Mouse (Mus musculus) heart, embryonic 10.5 days (tissue): ENCODE measurements at regions not wholly inside any gene's neighbourhood (a gene's known extent, or its start where the extent isn't known, plus 50 kb on each side); places are given as distances from the start of the nearest gene placed in this dataset.

Source experiments
- DNase-seq: peaks from one replicate; pipeline ENCODE4 v3.0.0-alpha.2; 2017; ENCODE audit warnings: low spot score
- H3K27ac ChIP-seq: fragments of 300-500 bp; sonication (generic); 2 replicates; pipeline ENCODE4 v1.5.1; 2016; ENCODE audit warnings: mild to moderate bottlenecking
- H3K27me3 ChIP-seq: fragments of 300-500 bp; sonication (generic); 2 replicates; pipeline ENCODE4 v1.6.1; 2016; ENCODE audit warnings: mild to moderate bottlenecking; ENCODE audit not compliant: poor library complexity, insufficient read depth, severe bottlenecking
- H3K36me3 ChIP-seq: fragments of 300-500 bp; sonication (generic); 2 replicates; pipeline ENCODE4 v1.6.1; 2016; ENCODE audit warnings: mild to moderate bottlenecking, moderate library complexity
- H3K4me1 ChIP-seq: fragments of 300-500 bp; sonication (generic); 2 replicates; pipeline ENCODE4 v1.6.1; 2016; ENCODE audit warnings: mild to moderate bottlenecking
- H3K4me3 ChIP-seq: fragments of 300-500 bp; sonication (generic); 2 replicates; pipeline ENCODE4 v1.5.1; 2016; ENCODE audit warnings: mild to moderate bottlenecking, moderate library complexity
- H3K9me3 ChIP-seq: fragments of 300-500 bp; sonication (generic); 2 replicates; pipeline ENCODE4 v1.6.1; 2016; ENCODE audit warnings: mild to moderate bottlenecking, moderate library complexity
- WGBS: fragments of 180-500 bp; shearing (Covaris S2); methylation state at CpG from one replicate; pipeline ENCODE4 v1.1.7; 2016; 5-methylcytosine and 5-hydroxymethylcytosine counted together

- Histone ChIP-seq H3K4me3 (no peak overlapping the region), H3K27me3 (no peaks in the 10 kb centered on the region), H3K36me3 (no peaks in the 10 kb centered on the region), H3K27ac (no peak overlapping the region), H3K9me3 (no peaks in the 10 kb centered on the region), H3K4me1 (peaks cover 35% of the 10 kb centered on the region)
- WGBS = 83% methylated on average over 10 of the region's 10 CpGs
- DNase-seq = no peak
Observed at GRCm38 (mm10) chr4:47601301-47602070, 127.0 kb downstream of the Sec61b start.

DNA sequence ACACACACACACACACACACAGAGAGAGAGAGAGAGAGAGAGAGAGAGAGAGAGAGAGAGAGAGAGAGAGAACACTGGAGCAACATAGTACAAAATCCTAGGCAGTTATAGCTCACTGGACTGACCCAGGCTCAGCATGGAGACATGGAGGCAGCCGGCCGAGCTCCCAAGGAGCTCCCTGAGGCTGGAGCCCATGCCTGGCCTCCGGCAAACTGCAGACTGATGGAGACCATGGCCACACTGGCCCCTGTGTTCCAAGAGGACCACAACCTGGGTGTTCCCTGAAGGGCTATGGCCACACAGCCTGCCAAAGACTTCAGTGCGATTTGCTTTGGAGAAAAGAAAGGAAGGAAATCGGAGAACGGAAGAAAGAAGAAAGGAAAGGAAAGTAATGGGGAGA is 128.9 kb downstream of the Sec61b start:
- H3K27ac ChIP-seq = peak overlapping the region; percentile 93
- H3K27me3 ChIP-seq = no peaks in the 10 kb centered on the region
- no peaks in the 10 kb centered on the region for H3K36me3 ChIP-seq
- 47% methylated on average over 6 of the region's 6 CpGs for WGBS
- peak overlapping the region; percentile 43 for H3K4me3 ChIP-seq
- H3K4me1 ChIP-seq = peaks cover 35% of the 10 kb centered on the region
- DNase-seq = no peak
- no peaks in the 10 kb centered on the region for H3K9me3 ChIP-seq

DNA sequence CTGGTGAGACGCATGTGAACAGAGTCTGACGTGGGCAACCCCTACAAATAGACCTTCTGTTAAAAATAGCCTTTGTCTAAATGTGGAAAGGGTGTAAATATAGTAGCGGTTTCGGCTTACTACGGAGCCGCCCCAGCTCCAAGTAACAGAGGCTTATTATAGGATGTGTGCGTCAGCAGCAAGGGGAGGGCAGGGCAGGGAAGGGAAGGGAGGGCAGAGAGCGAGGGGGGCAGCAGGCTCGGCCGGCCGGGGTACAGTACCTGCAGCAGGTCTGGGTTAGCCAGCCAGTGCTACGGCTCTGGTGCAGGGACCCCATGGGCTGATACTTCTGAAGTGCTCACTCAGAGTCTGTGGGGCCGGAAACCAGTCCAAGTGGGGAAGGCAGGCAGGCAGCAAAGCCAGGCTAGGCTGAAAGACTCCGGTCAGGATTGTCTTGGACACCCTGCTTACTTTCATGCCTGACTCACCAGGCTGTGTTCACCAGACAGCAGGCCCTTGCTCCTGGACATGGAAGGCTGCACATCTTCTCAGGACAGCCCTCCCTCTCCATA is 129.5 kb downstream of the Sec61b start:
- Histone ChIP-seq H3K27me3 (no peaks in the 10 kb centered on the region), H3K36me3 (no peaks in the 10 kb centered on the region), H3K4me1 (peaks cover 35% of the 10 kb centered on the region), H3K4me3 (peak overlapping the region; percentile 43), H3K9me3 (no peaks in the 10 kb centered on the region), H3K27ac (peak overlapping the region; percentile 93)
- DNase-seq = peak; percentile 87
- 29% methylated on average over 14 of the region's 14 CpGs for WGBS

DNA sequence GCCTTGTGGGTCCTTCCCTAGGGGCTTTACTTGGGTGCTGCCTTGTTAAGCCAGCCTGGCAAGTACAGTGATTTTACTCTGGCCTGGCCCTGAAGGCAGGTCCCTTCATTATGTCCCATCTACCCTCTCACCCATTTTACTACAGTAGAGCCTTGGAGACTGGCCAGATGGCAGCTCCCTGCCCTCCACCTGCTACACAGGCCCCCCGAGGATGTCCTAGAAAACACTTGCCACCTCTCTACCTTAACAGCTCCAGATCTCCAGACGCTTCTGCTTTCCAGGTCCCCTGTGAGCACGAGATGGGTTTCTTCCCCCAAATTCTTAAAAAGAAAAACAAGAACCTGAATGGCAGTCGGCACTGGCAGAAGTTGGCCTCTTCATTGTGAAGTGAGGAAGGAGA is 131.2 kb downstream of the Sec61b start:
- H3K9me3 ChIP-seq = no peaks in the 10 kb centered on the region
- 90% methylated on average over 4 of the region's 4 CpGs for WGBS
- peaks cover 42% of the 10 kb centered on the region for H3K4me1 ChIP-seq
- H3K27me3 ChIP-seq = no peaks in the 10 kb centered on the region
- no peak overlapping the region for H3K4me3 ChIP-seq
- 0 out of 2 replicates have a peak overlapping the region, but pooled peaks have one; percentile 93 for H3K27ac ChIP-seq
- H3K36me3 ChIP-seq = no peaks in the 10 kb centered on the region
- DNase-seq = no peak

- Histone ChIP-seq H3K27ac (no peak overlapping the region), H3K4me3 (no peak overlapping the region), H3K36me3 (no peaks in the 10 kb centered on the region), H3K27me3 (no peaks in the 10 kb centered on the region), H3K9me3 (no peaks in the 10 kb centered on the region), H3K4me1 (peaks cover 24% of the 10 kb centered on the region)
- 68% methylated on average over 5 of the region's 5 CpGs for WGBS
- no peak for DNase-seq
Observed at GRCm38 (mm10) chr4:47608673-47609072, 134.2 kb downstream of the Sec61b start.

GRCm38 (mm10) chr4:47610913-47611312 is 136.5 kb downstream of the Sec61b start:
- Histone ChIP-seq H3K27ac (no peak overlapping the region), H3K9me3 (no peaks in the 10 kb centered on the region), H3K36me3 (no peaks in the 10 kb centered on the region), H3K4me1 (peaks cover 8% of the 10 kb centered on the region), H3K4me3 (no peak overlapping the region), H3K27me3 (no peaks in the 10 kb centered on the region)
- 73% methylated on average over 5 of the region's 5 CpGs for WGBS
- DNase-seq = no peak

- WGBS = 71% methylated on average over 3 of the region's 3 CpGs
- Histone ChIP-seq H3K27me3 (no peaks in the 10 kb centered on the region), H3K27ac (no peak overlapping the region), H3K4me3 (no peak overlapping the region), H3K36me3 (no peaks in the 10 kb centered on the region), H3K9me3 (no peaks in the 10 kb centered on the region), H3K4me1 (peaks cover 16% of the 10 kb centered on the region)
- DNase-seq = no peak
Observed at GRCm38 (mm10) chr4:47616525-47616924, 142.1 kb downstream of the Sec61b start.

- no peak overlapping the region for H3K4me3 ChIP-seq
- no peaks in the 10 kb centered on the region for H3K27me3 ChIP-seq
- H3K27ac ChIP-seq = no peak overlapping the region
- H3K9me3 ChIP-seq = no peaks in the 10 kb centered on the region
- no peaks in the 10 kb centered on the region for H3K36me3 ChIP-seq
- WGBS = 53% methylated on average over 3 of the region's 3 CpGs
- DNase-seq = no peak
- peaks cover 16% of the 10 kb centered on the region for H3K4me1 ChIP-seq
Observed at GRCm38 (mm10) chr4:47620700-47621099, 146.2 kb downstream of the Sec61b start.

DNA sequence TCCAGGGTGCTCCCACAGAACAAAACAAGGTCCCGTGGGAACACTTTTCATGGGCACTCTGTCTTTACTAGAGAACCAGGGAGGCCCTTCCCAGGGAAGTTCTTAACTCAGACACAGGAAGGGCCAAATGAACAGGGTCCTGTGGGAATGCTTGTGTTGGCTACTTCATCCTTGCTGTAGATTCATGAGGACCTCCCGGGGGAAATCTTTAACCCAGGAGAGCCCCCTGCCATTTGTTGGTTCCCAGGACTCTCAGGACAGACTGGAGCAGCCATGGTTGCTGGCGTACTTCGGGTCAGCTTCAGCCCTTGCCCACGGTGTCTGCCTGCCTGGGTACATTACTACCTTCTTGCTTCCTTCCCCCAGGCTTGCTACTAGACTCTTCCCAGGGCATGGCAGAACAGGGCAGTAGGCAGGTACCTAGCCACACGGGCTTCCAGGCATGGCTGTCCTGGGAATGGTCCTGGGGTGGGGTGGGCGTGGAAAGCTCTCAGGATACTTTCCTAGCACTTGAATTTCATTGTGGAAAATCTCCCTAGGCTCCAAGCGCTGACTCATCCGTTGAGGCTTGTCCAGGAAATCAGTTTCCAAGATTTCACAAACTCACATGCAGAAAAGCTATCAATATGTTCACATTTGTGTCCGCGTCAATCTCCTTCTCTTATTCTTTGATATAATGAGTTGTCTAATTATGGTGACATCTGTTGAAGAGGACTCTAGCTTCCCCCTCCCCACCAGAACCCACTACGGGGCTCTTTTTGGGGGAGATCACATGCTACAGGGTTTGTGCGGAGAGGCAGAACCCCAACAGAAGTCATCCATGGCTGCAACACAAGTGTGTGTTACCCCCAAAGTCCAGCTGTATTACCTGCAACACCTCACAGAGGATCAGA is 148.6 kb downstream of the Sec61b start:
- Histone ChIP-seq H3K27ac (no peak overlapping the region), H3K9me3 (no peaks in the 10 kb centered on the region), H3K36me3 (no peaks in the 10 kb centered on the region), H3K27me3 (no peaks in the 10 kb centered on the region), H3K4me3 (no peak overlapping the region), H3K4me1 (peaks cover 16% of the 10 kb centered on the region)
- no peak for DNase-seq
- 84% methylated on average over 13 of the region's 13 CpGs for WGBS

- 58% methylated on average over 8 of the region's 8 CpGs for WGBS
- DNase-seq = no peak
- no peaks in the 10 kb centered on the region for H3K27me3 ChIP-seq
Observed at GRCm38 (mm10) chr4:47630006-47630405, 155.5 kb downstream of the Sec61b start.

DNA sequence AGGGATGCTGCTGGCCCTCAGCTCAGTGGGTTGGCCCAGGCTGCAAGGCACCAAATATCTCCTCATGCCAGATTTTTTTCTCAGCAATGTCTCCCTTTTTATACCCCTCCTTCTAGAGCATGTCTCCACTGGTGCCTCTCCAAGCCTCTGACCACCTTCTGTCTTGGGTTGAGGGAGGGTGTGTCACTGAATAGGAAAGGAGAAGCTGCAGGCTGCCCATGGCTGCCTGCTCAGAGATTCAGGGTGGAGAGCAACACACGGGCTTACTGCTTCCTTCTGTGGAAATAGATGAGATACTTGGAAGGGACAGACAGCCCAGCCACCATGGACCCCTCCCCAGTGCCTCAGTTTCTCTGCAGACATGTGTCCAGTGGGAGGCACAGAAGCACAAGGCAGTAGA is 156.0 kb downstream of the Sec61b start:
- Histone ChIP-seq H3K27me3 (no peaks in the 10 kb centered on the region), H3K4me1 (0 out of 2 replicates have a peak, but pooled peaks cover 4% of the 10 kb centered on the region), H3K27ac (no peak overlapping the region), H3K36me3 (no peaks in the 10 kb centered on the region), H3K9me3 (no peaks in the 10 kb centered on the region), H3K4me3 (no peak overlapping the region)
- WGBS = 39% methylated on average over 1 of the region's 1 CpGs
- DNase-seq = no peak

More at GRCm38 (mm10) chr4:47630006-47630405, 155.5 kb downstream of the Sec61b start:
- Histone ChIP-seq H3K4me3 (no peak overlapping the region), H3K36me3 (no peaks in the 10 kb centered on the region), H3K9me3 (no peaks in the 10 kb centered on the region), H3K4me1 (0 out of 2 replicates have a peak, but pooled peaks cover 4% of the 10 kb centered on the region), H3K27ac (no peak overlapping the region)

- no peak for DNase-seq
- Histone ChIP-seq H3K4me3 (no peak overlapping the region), H3K36me3 (no peaks in the 10 kb centered on the region), H3K27ac (0 out of 2 replicates have a peak overlapping the region, but pooled peaks have one; percentile 18), H3K27me3 (no peaks in the 10 kb centered on the region), H3K4me1 (peaks cover 13% of the 10 kb centered on the region), H3K9me3 (no peaks in the 10 kb centered on the region)
- WGBS = 60% methylated on average over 10 of the region's 10 CpGs
Observed at GRCm38 (mm10) chr4:47638876-47639494, 164.5 kb downstream of the Sec61b start.
